Mouse (Mus musculus): ENCODE results near the gene Pigx. TPM values are rescaled to one million over a fixed set of nuclear protein-coding genes. Genes with fewer than 3 reads are reported as not detected.

Pigx gene
- polyA plus RNA-seq, 1 experiment from 2014 or later = 153 TPM

- no peaks in the 10 kb centered on the region for H3K9me3 ChIP-seq
- H3K27ac ChIP-seq = no peak overlapping the region
- no peak for DNase-seq (ENCODE audit: extremely low spot score, low spot score)
- 89% methylated on average over 12 of the region's 12 CpGs for WGBS
- peaks cover 14% of the 10 kb centered on the region for H3K36me3 ChIP-seq (replicated peaks)
- H3K4me3 ChIP-seq = no peak overlapping the region
- H3K27me3 ChIP-seq (ENCODE audit: poor library complexity, severe bottlenecking) = no peaks in the 10 kb centered on the region
- H3K4me1 ChIP-seq = no peaks in the 10 kb centered on the region
Observed at GRCm38 (mm10) chr16:32068389-32069300, 30.9 kb downstream of the Pigx start.

DNA sequence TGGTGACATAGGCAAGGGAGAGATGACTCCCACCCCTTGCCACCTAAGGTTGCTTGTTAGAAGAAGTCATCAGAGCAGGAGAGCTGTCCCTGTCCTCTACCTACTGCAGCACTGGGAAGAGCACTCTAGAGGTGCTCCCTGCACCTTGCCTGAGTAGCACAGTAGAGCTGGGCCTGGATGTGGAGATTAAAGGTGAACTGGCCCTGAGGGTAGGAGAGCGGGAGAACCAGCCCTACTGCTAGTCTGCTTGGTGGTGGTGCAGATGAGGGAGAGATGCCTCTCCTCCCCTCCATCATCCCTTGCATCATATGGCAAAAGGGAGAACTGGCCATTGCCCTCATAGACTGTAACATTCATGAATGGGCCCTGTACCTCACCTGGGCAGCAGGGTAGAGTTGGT is 32.6 kb downstream of the Pigx start:
- Histone ChIP-seq H3K36me3 (replicated peaks) (peaks cover under 1% of the 10 kb centered on the region), H3K27ac (no peak overlapping the region), H3K4me1 (no peaks in the 10 kb centered on the region), H3K27me3 (ENCODE audit: poor library complexity, severe bottlenecking) (no peaks in the 10 kb centered on the region), H3K9me3 (no peaks in the 10 kb centered on the region), H3K4me3 (no peak overlapping the region)
- 92% methylated on average over 1 of the region's 1 CpGs for WGBS
- no peak for DNase-seq (ENCODE audit: extremely low spot score, low spot score)

- no peaks in the 10 kb centered on the region for H3K27me3 ChIP-seq (ENCODE audit: poor library complexity, severe bottlenecking)
- 94% methylated on average over 7 of the region's 7 CpGs for WGBS
Observed at GRCm38 (mm10) chr16:32063900-32064299, 35.6 kb downstream of the Pigx start.

DNA sequence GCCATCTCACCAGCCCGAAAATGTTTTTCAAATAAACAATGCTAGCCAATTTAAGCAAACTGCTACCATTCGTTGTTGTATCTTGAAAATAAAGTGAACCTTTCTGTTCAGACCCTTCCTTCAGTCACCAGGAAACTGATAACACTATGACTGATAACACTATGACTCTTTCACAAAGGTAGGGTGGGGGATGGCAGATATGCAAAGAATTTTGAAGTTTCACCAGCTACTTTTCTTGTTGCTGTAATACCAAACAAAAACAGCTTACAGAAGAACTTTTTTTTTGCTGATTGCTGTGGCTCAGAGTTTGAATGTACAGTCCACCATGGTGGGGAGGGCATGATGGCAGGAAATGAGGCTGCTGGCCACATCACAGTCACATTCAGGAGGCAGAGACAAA is 37.3 kb downstream of the Pigx start:
- 88% methylated on average over 2 of the region's 2 CpGs for WGBS

More at GRCm38 (mm10) chr16:32063900-32064299, 35.6 kb downstream of the Pigx start:
- Histone ChIP-seq H3K36me3 (replicated peaks) (no peaks in the 10 kb centered on the region; the same call in none of the 2 replicates), H3K27ac (no peak overlapping the region), H3K9me3 (no peaks in the 10 kb centered on the region), H3K4me1 (no peaks in the 10 kb centered on the region), H3K4me3 (no peak overlapping the region)
- no peak for DNase-seq (ENCODE audit: extremely low spot score, low spot score)

DNA sequence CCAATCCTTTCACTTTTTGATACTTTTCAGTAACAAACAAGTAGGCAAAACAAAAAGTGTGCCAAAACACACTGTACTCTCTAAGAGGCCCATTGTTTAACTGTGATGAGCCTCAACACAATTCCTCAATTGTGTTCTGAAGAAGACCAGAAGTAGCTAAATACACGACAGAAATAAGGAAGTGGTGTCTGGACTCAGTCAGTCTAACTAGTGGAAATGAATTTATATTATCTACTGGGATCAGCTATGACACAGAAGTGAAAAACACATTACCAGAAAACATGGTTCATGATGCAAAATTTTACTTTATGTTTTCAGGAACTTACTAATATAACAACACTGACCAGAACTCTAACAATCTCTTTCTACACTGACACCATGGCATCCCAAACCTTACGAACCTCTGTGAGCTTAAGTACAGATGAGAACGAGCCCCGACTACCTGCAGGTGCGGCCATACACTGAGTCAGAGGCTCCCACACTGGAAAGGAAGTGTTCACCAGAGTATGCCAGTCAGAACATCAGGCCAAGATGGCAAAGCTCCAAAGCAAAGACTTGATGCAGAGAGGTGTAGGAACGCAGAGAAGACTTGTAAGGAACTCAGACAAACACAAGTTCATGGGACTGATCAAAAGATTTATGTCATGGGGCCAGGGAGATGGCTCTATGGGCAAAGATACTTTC is 39.6 kb downstream of the Pigx start:
- DNase-seq (ENCODE audit: extremely low spot score, low spot score) = no peak
- Histone ChIP-seq H3K36me3 (replicated peaks) (0 out of 2 replicates have a peak, but pooled peaks cover 6% of the 10 kb centered on the region), H3K27me3 (ENCODE audit: poor library complexity, severe bottlenecking) (no peaks in the 10 kb centered on the region), H3K9me3 (no peaks in the 10 kb centered on the region), H3K4me1 (no peaks in the 10 kb centered on the region), H3K4me3 (no peak overlapping the region), H3K27ac (no peak overlapping the region)
- WGBS = 81% methylated on average over 6 of the region's 6 CpGs

More for the DNA sequence above, 37.3 kb downstream of the Pigx start:
- Histone ChIP-seq H3K36me3 (replicated peaks) (no peaks in the 10 kb centered on the region; the same call in none of the 2 replicates), H3K4me3 (no peak overlapping the region), H3K4me1 (no peaks in the 10 kb centered on the region), H3K9me3 (no peaks in the 10 kb centered on the region), H3K27ac (no peak overlapping the region), H3K27me3 (ENCODE audit: poor library complexity, severe bottlenecking) (no peaks in the 10 kb centered on the region)
- DNase-seq (ENCODE audit: extremely low spot score, low spot score) = no peak

DNA sequence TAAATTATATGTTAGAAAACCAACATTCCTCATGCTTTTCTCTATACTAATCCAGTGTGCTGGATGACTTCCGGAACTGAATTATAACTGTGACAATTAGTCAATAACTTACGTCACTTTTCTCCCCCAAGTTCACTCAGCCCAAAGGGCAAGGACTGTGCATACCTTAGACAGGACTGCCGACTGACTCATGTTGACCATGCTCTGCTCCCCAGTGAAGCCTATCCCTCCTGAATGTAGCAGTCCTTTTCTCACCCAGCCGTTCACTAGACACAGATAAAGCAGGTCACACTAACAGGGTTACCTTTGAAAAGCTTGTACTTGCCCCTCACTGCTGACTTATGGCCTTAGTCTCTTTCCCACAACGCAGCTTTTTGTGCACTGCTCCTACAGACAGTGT is 40.7 kb downstream of the Pigx start:
- no peak for DNase-seq (ENCODE audit: extremely low spot score, low spot score)
- Histone ChIP-seq H3K36me3 (replicated peaks) (0 out of 2 replicates have a peak, but pooled peaks cover 6% of the 10 kb centered on the region), H3K4me3 (no peak overlapping the region), H3K9me3 (no peaks in the 10 kb centered on the region), H3K4me1 (no peaks in the 10 kb centered on the region), H3K27ac (no peak overlapping the region), H3K27me3 (ENCODE audit: poor library complexity, severe bottlenecking) (no peaks in the 10 kb centered on the region)
- WGBS = 88% methylated on average over 5 of the region's 5 CpGs

- DNase-seq (ENCODE audit: extremely low spot score, low spot score) = no peak
- Histone ChIP-seq H3K36me3 (replicated peaks) (peaks cover 86% of the 10 kb centered on the region), H3K4me1 (no peaks in the 10 kb centered on the region), H3K27ac (no peak overlapping the region), H3K4me3 (no peak overlapping the region), H3K27me3 (ENCODE audit: poor library complexity, severe bottlenecking) (no peaks in the 10 kb centered on the region), H3K9me3 (no peaks in the 10 kb centered on the region)
- WGBS = 92% methylated on average over 4 of the region's 4 CpGs
Observed at GRCm38 (mm10) chr16:32042367-32042766, 57.2 kb downstream of the Pigx start.

Other genes with a start within 250 kb of the Pigx start
- gene Meltf, start 220.9 kb downstream of the Pigx start, polyA plus RNA-seq (2016; fragmentation: Nextera tagmentation; extraction: Ambion mirVana) = 0.17 TPM in 1 of 2 replicates, not detected in the other
- gene Pigz, start 165.9 kb downstream of the Pigx start, polyA plus RNA-seq (2016; fragmentation: Nextera tagmentation; extraction: Ambion mirVana) = 1.0 and 1.4 TPM in 2 replicates
- 88.1 and 91.8 TPM in 2 replicates for gene 0610012G03Rik, start 151.2 kb downstream of the Pigx start, polyA plus RNA-seq (2016; fragmentation: Nextera tagmentation; extraction: Ambion mirVana)
- gene Ncbp2, start 151.2 kb downstream of the Pigx start, polyA plus RNA-seq (2016; fragmentation: Nextera tagmentation; extraction: Ambion mirVana) = 143 and 146 TPM in 2 replicates
- gene Senp5, start 96.5 kb downstream of the Pigx start, polyA plus RNA-seq (2016; fragmentation: Nextera tagmentation; extraction: Ambion mirVana) = 19.0 and 21.0 TPM in 2 replicates
- gene Pak2, start 20.4 kb downstream of the Pigx start, polyA plus RNA-seq (2016; fragmentation: Nextera tagmentation; extraction: Ambion mirVana) = 41.0 and 41.3 TPM in 2 replicates
- 41.0 and 44.0 TPM in 2 replicates for gene Cep19, start 60 bp upstream of the Pigx start, polyA plus RNA-seq (2016; fragmentation: Nextera tagmentation; extraction: Ambion mirVana)
- 7.3 and 9.3 TPM in 2 replicates for gene Nrros, start 65.9 kb upstream of the Pigx start, polyA plus RNA-seq (2016; fragmentation: Nextera tagmentation; extraction: Ambion mirVana)
- gene Bex6, start 80.1 kb upstream of the Pigx start, polyA plus RNA-seq (2016; fragmentation: Nextera tagmentation; extraction: Ambion mirVana) = 0.62 TPM in 1 of 2 replicates, not detected in the other
- gene Fbxo45, start 147.4 kb upstream of the Pigx start, polyA plus RNA-seq (2016; fragmentation: Nextera tagmentation; extraction: Ambion mirVana) = 8.3 and 9.8 TPM in 2 replicates
- 18.0 and 19.9 TPM in 2 replicates for gene Wdr53, start 147.5 kb upstream of the Pigx start, polyA plus RNA-seq (2016; fragmentation: Nextera tagmentation; extraction: Ambion mirVana)
- gene Smco1, start 171.7 kb upstream of the Pigx start, polyA plus RNA-seq (2016; fragmentation: Nextera tagmentation; extraction: Ambion mirVana) = 0.10 TPM in 1 of 2 replicates, not detected in the other
- gene Rnf168, start 177.7 kb upstream of the Pigx start, polyA plus RNA-seq (2016; fragmentation: Nextera tagmentation; extraction: Ambion mirVana) = 33.3 and 33.9 TPM in 2 replicates
- 25.0 and 25.3 TPM in 2 replicates for gene Ubxn7, start 232.5 kb upstream of the Pigx start, polyA plus RNA-seq (2016; fragmentation: Nextera tagmentation; extraction: Ambion mirVana)